Comparison of ENCODE assay signal across 8 mouse cellular contexts in genomic region chr9:14342041-14342668, GRCm38 (mm10). TPM values are rescaled to one million over a fixed set of nuclear protein-coding genes. Genes with fewer than 3 reads are reported as not detected.
A peak's percentile ranks its signal among the peaks of the same experiment; 100 is the strongest.
DNase-seq lines count a peak whose midpoint lies in the region; ATAC-seq and TF ChIP-seq lines count a peak whose summit lies in the region.

No protein-coding gene starts in this region.

- WGBS in cerebellum, adult 2 months, result 57% methylated on average over 4 of the region's 4 CpGs
- 55% methylated on average over 4 of the region's 4 CpGs for WGBS in midbrain, embryonic 10.5 days

- no peaks in the 10 kb centered on the region for H3K36me3 ChIP-seq in midbrain, embryonic 10.5 days

- no peak for TF ChIP-seq POLR2A in cerebellum, adult 2 months (IDR thresholded peaks at IDR 0.05; ENCODE audit: borderline replicate concordance, insufficient read depth, low read length)

- POLR2A ChIA-PET in Patski (lab: Charles Lee), result interaction anchor here (1.2 kb wide), 1 partner anchor 66 kb away, joined by 3 read pairs; no protein-coding TSS in a partner anchor

- in situ Hi-C loops in Patski (cut with MboI; ENCODE audit: low pct_unique_long_range_greater_than_20kb), result no loop called here

- ATAC-seq in Patski, result peak; percentile 75
- ATAC-seq in frontal cortex, adult (ENCODE audit: low TSS enrichment), result peak; percentile 77
- ATAC-seq in inflammation-experienced regulatory T-cells, adult 6 months, result peak; percentile 87
- ATAC-seq in erythroblast, adult 5-6 weeks (replicated peaks; ENCODE audit: low FRiP score, poor library complexity, severe bottlenecking), result no peak

- H3K4me3 ChIP-seq in cerebellum, adult 2 months (replicated peaks; ENCODE audit: insufficient read depth, low read depth, low read length), result no peak overlapping the region
- no peak overlapping the region for H3K4me3 ChIP-seq in midbrain, embryonic 10.5 days

- CTCF ChIA-PET in Patski (lab: Charles Lee), result interaction anchor here (0.6 to 1.8 kb wide), 11 partner anchors 9 to 496 kb away, joined by 3 to 10 read pairs (median 4); no protein-coding TSS in a partner anchor

- H3K9me3 ChIP-seq in midbrain, embryonic 10.5 days (replicated peaks), result no peaks in the 10 kb centered on the region

- no peaks in the 10 kb centered on the region for H3K27me3 ChIP-seq in Patski
- H3K27me3 ChIP-seq in cerebellum, adult 2 months (ENCODE audit: control insufficient read depth, insufficient read depth, low read length), result no peaks in the 10 kb centered on the region
- no peaks in the 10 kb centered on the region for H3K27me3 ChIP-seq in midbrain, embryonic 10.5 days (ENCODE audit: low read depth, poor library complexity, severe bottlenecking)

- DNase-seq in Patski (ENCODE audit: low read depth, low spot score), result no peak
- DNase-seq in cerebellum, adult 2 months, result peak; percentile 64 to 77
- peak; percentile 43 to 72 for DNase-seq in left cerebral cortex, adult 8-10 months (ENCODE audit: low spot score in 2 of 2)
- peak; percentile 66 for DNase-seq in midbrain, embryonic 10.5 days (ENCODE audit: low spot score)
- DNase-seq in right cerebral cortex, postnatal 36 days (ENCODE audit: low spot score in 2 of 2), result peak; percentile 42 to 66

- TF ChIP-seq CTCF in Patski (IDR thresholded peaks at IDR 0.05), result peak; percentile 94
- TF ChIP-seq CTCF in cerebellum, adult 2 months (IDR thresholded peaks at IDR 0.05; ENCODE audit: borderline replicate concordance, insufficient read depth, low read depth, low read length), result peak; percentile 94

- H3K4me1 ChIP-seq in cerebellum, adult 2 months (ENCODE audit: control insufficient read depth, insufficient read depth, low read length), result peaks cover 4% of the 10 kb centered on the region
- no peaks in the 10 kb centered on the region for H3K4me1 ChIP-seq in midbrain, embryonic 10.5 days

- H3K27ac ChIP-seq in cerebellum, adult 2 months (ENCODE audit: insufficient read depth, low read length), result no peak overlapping the region
- no peak overlapping the region for H3K27ac ChIP-seq in midbrain, embryonic 10.5 days (replicated peaks)

RNA-seq across cellular contexts. Expression of gene Endod1, which starts 39.2 kb away (rescaled TPM):
- polyA plus RNA-seq in Patski (2021), result 8.6 TPM
- 106 and 123 TPM in 2 replicates for polyA plus RNA-seq in cerebellum, adult 2 months (2012; rRNA removed)
- 10 to 100 TPM; 29.2 to 38.6 (median 31.3) TPM for polyA plus RNA-seq in inflammation-experienced regulatory T-cells, adult 6 months (2017; shearing (Covaris generic))
- total RNA-seq in left cerebral cortex, adult 8-10 months (2022), result 10 to 100 TPM; 78.1 to 90.6 (median 84.1) TPM
- 6.6 and 7.8 TPM in 2 replicates for polyA plus RNA-seq in midbrain, embryonic 10.5 days (2016; fragmentation: Nextera tagmentation; extraction: Ambion mirVana)
- 51.4 and 53.0 TPM in 2 replicates for total RNA-seq in erythroblast, adult 5-6 weeks (2015; ENCODE audit: low replicate concordance)
- total RNA-seq in erythroblast, adult 5-6 weeks (2017; ENCODE audit: low replicate concordance), result 84.8 and 110 TPM in 2 replicates
